Mouse (Mus musculus): ENCODE results near the gene 4933428G20Rik. TPM values are rescaled to one million over a fixed set of nuclear protein-coding genes. Genes with fewer than 3 reads are reported as not detected.

Gene 4933428G20Rik
- polyA plus RNA-seq, 1 experiment from 2014 or later = 0.36 TPM

GRCm38 (mm10) chr11:97476334-97477095 lies 23.6 kb downstream of the 4933428G20Rik start:
- Histone ChIP-seq H3K9me3 (no peaks in the 10 kb centered on the region), H3K36me3 (peaks cover 95% of the 10 kb centered on the region), H3K4me3 (replicated peaks) (no peak overlapping the region), H3K27me3 (no peaks in the 10 kb centered on the region), H3K4me2 (no peak overlapping the region), H3K27ac (no peak overlapping the region), H3K9ac (replicated peaks) (no peak overlapping the region), H3K4me1 (replicated peaks) (0 out of 2 replicates have a peak, but pooled peaks cover under 1% of the 10 kb centered on the region)
- WGBS = 62% methylated on average over 8 of the region's 8 CpGs
- no peak; the same call in 1 of the 2 replicates for ATAC-seq (ENCODE audit: insufficient number of reproducible peaks, insufficient read depth, low FRiP score, low TSS enrichment, low read depth)

GRCm38 (mm10) chr11:97471276-97471675 lies 28.9 kb downstream of the 4933428G20Rik start:
- H3K27ac ChIP-seq = no peak overlapping the region
- H3K4me1 ChIP-seq (replicated peaks) = no peaks in the 10 kb centered on the region
- no peak overlapping the region for H3K4me3 ChIP-seq (replicated peaks)
- H3K27me3 ChIP-seq = no peaks in the 10 kb centered on the region
- no peak for ATAC-seq (ENCODE audit: insufficient number of reproducible peaks, insufficient read depth, low FRiP score, low TSS enrichment, low read depth)
- H3K4me2 ChIP-seq = no peak overlapping the region
- H3K36me3 ChIP-seq = peaks cover 99% of the 10 kb centered on the region
- H3K9ac ChIP-seq (replicated peaks) = no peak overlapping the region
- 84% methylated on average over 6 of the region's 6 CpGs for WGBS
- H3K9me3 ChIP-seq = no peaks in the 10 kb centered on the region

DNA sequence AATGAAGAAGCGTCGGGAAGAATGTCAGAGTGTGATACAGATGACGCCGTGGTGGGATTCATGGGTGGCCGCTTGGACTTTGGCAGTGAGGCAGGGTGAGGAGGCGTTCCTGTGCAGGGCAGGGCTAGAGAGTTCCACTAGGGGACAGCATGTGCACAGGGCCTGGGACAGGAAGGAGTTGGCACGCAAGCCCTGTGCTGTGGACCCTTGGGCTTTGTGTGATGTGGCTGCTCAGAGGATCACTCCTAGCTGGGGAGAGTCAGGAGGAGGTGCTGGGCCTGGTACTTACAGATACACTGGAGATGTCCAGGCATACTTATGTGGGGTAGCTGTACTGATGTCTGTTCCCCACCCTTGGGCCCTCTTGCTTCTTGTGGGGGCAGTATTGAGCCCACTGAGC lies 30.3 kb downstream of the 4933428G20Rik start:
- no peak overlapping the region for H3K4me2 ChIP-seq
- 93% methylated on average over 7 of the region's 7 CpGs for WGBS
- no peaks in the 10 kb centered on the region for H3K4me1 ChIP-seq (replicated peaks)
- H3K4me3 ChIP-seq (replicated peaks) = no peak overlapping the region
- H3K9me3 ChIP-seq = no peaks in the 10 kb centered on the region
- peaks cover 99% of the 10 kb centered on the region for H3K36me3 ChIP-seq
- no peak overlapping the region for H3K9ac ChIP-seq (replicated peaks)
- H3K27ac ChIP-seq = no peak overlapping the region
- no peaks in the 10 kb centered on the region for H3K27me3 ChIP-seq
- ATAC-seq (ENCODE audit: insufficient number of reproducible peaks, insufficient read depth, low FRiP score, low TSS enrichment, low read depth) = no peak

- H3K4me2 ChIP-seq = no peak overlapping the region
- H3K9ac ChIP-seq (replicated peaks) = no peak overlapping the region
- no peak for ATAC-seq (ENCODE audit: insufficient number of reproducible peaks, insufficient read depth, low FRiP score, low TSS enrichment, low read depth)
- no peaks in the 10 kb centered on the region for H3K9me3 ChIP-seq
- H3K27me3 ChIP-seq = peaks cover 1% of the 10 kb centered on the region; the same call in 1 of the 2 replicates
- H3K27ac ChIP-seq = no peak overlapping the region
- WGBS = 46% methylated on average over 14 of the region's 14 CpGs
- no peak overlapping the region for H3K4me3 ChIP-seq (replicated peaks)
- peaks cover 99% of the 10 kb centered on the region for H3K36me3 ChIP-seq
- no peaks in the 10 kb centered on the region for H3K4me1 ChIP-seq (replicated peaks)
Measured at GRCm38 (mm10) chr11:97468639-97469287, 31.4 kb downstream of the 4933428G20Rik start.

DNA sequence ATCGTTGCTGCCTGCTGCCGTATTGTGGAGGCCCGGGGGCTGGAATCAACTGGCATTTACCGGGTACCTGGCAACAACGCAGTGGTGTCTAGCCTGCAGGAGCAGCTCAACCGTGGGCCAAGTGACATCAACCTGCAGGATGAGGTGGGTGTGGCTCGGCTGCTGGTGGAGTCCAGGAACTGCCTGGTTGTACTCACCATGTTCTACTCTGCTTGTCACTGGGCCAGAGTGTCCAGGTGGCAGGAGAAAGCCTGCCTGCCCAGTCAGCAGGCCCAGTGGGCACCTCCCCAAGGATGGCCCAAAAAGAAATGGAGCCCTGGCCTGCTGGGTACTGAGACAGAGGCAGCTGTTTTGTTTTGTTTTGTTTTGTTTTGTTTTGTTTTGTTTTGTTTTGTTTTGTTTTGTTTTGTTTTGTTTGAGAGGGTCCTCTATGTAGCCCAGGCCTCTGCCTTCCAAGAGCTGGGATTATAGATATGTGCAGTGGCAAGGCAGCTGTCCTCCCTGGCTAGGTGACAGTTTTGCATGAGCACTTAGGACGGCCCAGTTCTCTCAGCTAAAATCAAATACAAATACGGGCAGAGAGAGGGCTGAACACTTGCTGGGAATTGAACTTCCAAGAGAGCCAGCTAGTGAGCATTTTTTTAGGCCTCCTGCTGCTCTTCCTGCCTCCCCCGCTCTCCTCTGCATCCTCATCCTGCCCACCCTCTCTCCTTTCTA lies 33.5 kb downstream of the 4933428G20Rik start:
- no peak overlapping the region for H3K4me3 ChIP-seq (replicated peaks)
- no peak overlapping the region for H3K4me2 ChIP-seq
- peaks cover 97% of the 10 kb centered on the region for H3K36me3 ChIP-seq
- H3K9me3 ChIP-seq = no peaks in the 10 kb centered on the region
- H3K4me1 ChIP-seq (replicated peaks) = no peaks in the 10 kb centered on the region
- no peak for ATAC-seq (ENCODE audit: insufficient number of reproducible peaks, insufficient read depth, low FRiP score, low TSS enrichment, low read depth)
- 84% methylated on average over 10 of the region's 10 CpGs for WGBS
- H3K27ac ChIP-seq = no peak overlapping the region
- H3K27me3 ChIP-seq = peaks cover 19% of the 10 kb centered on the region; the same call in 1 of the 2 replicates
- H3K9ac ChIP-seq (replicated peaks) = no peak overlapping the region

GRCm38 (mm10) chr11:97465957-97466356 lies 34.2 kb downstream of the 4933428G20Rik start:
- Histone ChIP-seq H3K36me3 (peaks cover 97% of the 10 kb centered on the region), H3K9ac (replicated peaks) (no peak overlapping the region), H3K27ac (0 out of 2 replicates have a peak overlapping the region, but pooled peaks have one; percentile 1), H3K4me3 (replicated peaks) (no peak overlapping the region), H3K27me3 (peaks cover 19% of the 10 kb centered on the region; the same call in 1 of the 2 replicates), H3K4me2 (no peak overlapping the region), H3K4me1 (replicated peaks) (no peaks in the 10 kb centered on the region), H3K9me3 (no peaks in the 10 kb centered on the region)
- no peak for ATAC-seq (ENCODE audit: insufficient number of reproducible peaks, insufficient read depth, low FRiP score, low TSS enrichment, low read depth)
- 77% methylated on average over 12 of the region's 12 CpGs for WGBS

- Histone ChIP-seq H3K9me3 (no peaks in the 10 kb centered on the region), H3K4me2 (no peak overlapping the region), H3K9ac (replicated peaks) (no peak overlapping the region), H3K36me3 (peaks cover 95% of the 10 kb centered on the region), H3K27me3 (peaks cover 19% of the 10 kb centered on the region; the same call in 1 of the 2 replicates), H3K4me1 (replicated peaks) (no peaks in the 10 kb centered on the region), H3K4me3 (replicated peaks) (no peak overlapping the region), H3K27ac (no peak overlapping the region)
- ATAC-seq (ENCODE audit: insufficient number of reproducible peaks, insufficient read depth, low FRiP score, low TSS enrichment, low read depth) = no peak
- WGBS = 85% methylated on average over 4 of the region's 4 CpGs
Measured at GRCm38 (mm10) chr11:97463991-97464390, 36.1 kb downstream of the 4933428G20Rik start.

GRCm38 (mm10) chr11:97463166-97463565 lies 37.0 kb downstream of the 4933428G20Rik start:
- Histone ChIP-seq H3K4me3 (replicated peaks) (no peak overlapping the region), H3K36me3 (peaks cover 96% of the 10 kb centered on the region), H3K27ac (no peak overlapping the region), H3K27me3 (peaks cover 19% of the 10 kb centered on the region; the same call in 1 of the 2 replicates), H3K9ac (replicated peaks) (no peak overlapping the region), H3K9me3 (no peaks in the 10 kb centered on the region), H3K4me2 (no peak overlapping the region), H3K4me1 (replicated peaks) (no peaks in the 10 kb centered on the region)
- ATAC-seq (ENCODE audit: insufficient number of reproducible peaks, insufficient read depth, low FRiP score, low TSS enrichment, low read depth) = no peak
- whole genome bisulfite sequencing = 37% methylated on average over 33 of the region's 33 CpGs

- H3K4me1 ChIP-seq (replicated peaks) = no peaks in the 10 kb centered on the region
- peaks cover 19% of the 10 kb centered on the region; the same call in 1 of the 2 replicates for H3K27me3 ChIP-seq
- no peak overlapping the region for H3K27ac ChIP-seq
- H3K4me3 ChIP-seq (replicated peaks) = no peak overlapping the region
- H3K9ac ChIP-seq (replicated peaks) = no peak overlapping the region
- H3K36me3 ChIP-seq = peaks cover 96% of the 10 kb centered on the region
- no peak overlapping the region for H3K4me2 ChIP-seq
- 86% methylated on average over 6 of the region's 6 CpGs for WGBS
- no peak for ATAC-seq (ENCODE audit: insufficient number of reproducible peaks, insufficient read depth, low FRiP score, low TSS enrichment, low read depth)
- no peaks in the 10 kb centered on the region for H3K9me3 ChIP-seq
Measured at GRCm38 (mm10) chr11:97462538-97462937, 37.6 kb downstream of the 4933428G20Rik start.

- H3K36me3 ChIP-seq = peaks cover 96% of the 10 kb centered on the region
- H3K27ac ChIP-seq = no peak overlapping the region
- H3K4me3 ChIP-seq (replicated peaks) = no peak overlapping the region
- 87% methylated on average over 3 of the region's 3 CpGs for WGBS
- H3K4me1 ChIP-seq (replicated peaks) = no peaks in the 10 kb centered on the region
- no peaks in the 10 kb centered on the region for H3K9me3 ChIP-seq
- H3K27me3 ChIP-seq = peaks cover 19% of the 10 kb centered on the region; the same call in 1 of the 2 replicates
- no peak for ATAC-seq (ENCODE audit: insufficient number of reproducible peaks, insufficient read depth, low FRiP score, low TSS enrichment, low read depth)
- H3K4me2 ChIP-seq = no peak overlapping the region
- H3K9ac ChIP-seq (replicated peaks) = no peak overlapping the region
Measured at GRCm38 (mm10) chr11:97461307-97461820, 38.8 kb downstream of the 4933428G20Rik start.

GRCm38 (mm10) chr11:97457120-97457519 lies 43.0 kb downstream of the 4933428G20Rik start:
- WGBS = 80% methylated on average over 4 of the region's 4 CpGs
- H3K4me1 ChIP-seq (replicated peaks) = no peaks in the 10 kb centered on the region
- H3K4me3 ChIP-seq (replicated peaks) = no peak overlapping the region
- peaks cover 3% of the 10 kb centered on the region; the same call in 1 of the 2 replicates for H3K27me3 ChIP-seq
- H3K27ac ChIP-seq = no peak overlapping the region
- no peak for ATAC-seq (ENCODE audit: insufficient number of reproducible peaks, insufficient read depth, low FRiP score, low TSS enrichment, low read depth)
- H3K36me3 ChIP-seq = peaks cover 98% of the 10 kb centered on the region
- H3K9me3 ChIP-seq = no peaks in the 10 kb centered on the region
- H3K4me2 ChIP-seq = no peak overlapping the region
- H3K9ac ChIP-seq (replicated peaks) = no peak overlapping the region
